Mouse (Mus musculus) erythroblast, embryonic 14.5 days (primary cell): ENCODE data around the gene Tbx10.

Experiments used
- GATA1 ChIP-seq: IDR thresholded peaks from 2 replicates; pipeline ENCODE4 v1.6.1; 2012; ENCODE audit warnings: low read length, inconsistent platforms, mixed read lengths
- TAL1 ChIP-seq: IDR thresholded peaks from 3 replicates; pipeline ENCODE4 v1.6.1; 2012; ENCODE audit warnings: low read length, inconsistent platforms, mixed read lengths

DNA sequence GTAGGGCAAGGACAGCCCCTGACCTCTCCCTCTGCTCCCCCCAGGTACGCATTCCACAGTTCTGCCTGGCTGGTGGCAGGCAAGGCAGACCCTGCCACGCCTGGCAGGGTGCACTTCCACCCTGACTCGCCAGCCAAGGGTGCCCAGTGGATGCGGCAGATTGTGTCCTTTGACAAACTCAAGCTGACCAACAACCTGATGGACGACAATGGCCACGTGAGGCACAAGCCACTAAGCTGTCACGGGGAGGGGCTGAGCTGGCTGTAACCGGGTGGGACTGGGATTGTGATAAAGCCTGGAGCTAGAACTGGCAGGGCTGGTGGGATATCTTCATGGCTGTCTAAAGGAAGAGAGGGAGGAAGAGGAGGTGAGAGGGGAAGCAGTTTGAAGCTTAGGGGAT lies 4.7 kb downstream of the Tbx10 start:
- TF ChIP-seq TAL1 (no peak), GATA1 (no peak)
